Mouse (Mus musculus) heart, postnatal 0 days (tissue): ENCODE results near the gene Heg1. TPM values are rescaled to one million over a fixed set of nuclear protein-coding genes. Genes with fewer than 3 reads are reported as not detected.

Source experiments
- ATAC-seq: fragments of 200-750 bp; cut with Nextera tagmentation; 2 replicates; pipeline ENCODE4 v1.8.0; 2017; ENCODE audit warnings: low read depth, moderate number of reproducible peaks, moderate library complexity; ENCODE audit not compliant: insufficient read depth
- DNase-seq: peaks from one replicate; pipeline ENCODE4 v3.0.0-alpha.2; 2016; ENCODE audit warnings: low spot score
- H3K27ac ChIP-seq: fragments of 300-500 bp; sonication (generic); 2 replicates; pipeline ENCODE4 v1.5.1; 2014; ENCODE audit warnings: low read depth, mild to moderate bottlenecking
- H3K27me3 ChIP-seq: fragments of 300-500 bp; sonication (generic); 2 replicates; pipeline ENCODE4 v1.6.1; 2014; ENCODE audit warnings: low read length, mixed read lengths; ENCODE audit not compliant: control insufficient read depth, insufficient read depth
- H3K36me3 ChIP-seq: fragments of 300-500 bp; sonication (generic); replicated peaks from 2 replicates; pipeline ENCODE4 v1.6.1; 2014; ENCODE audit warnings: low read length, mixed read lengths; ENCODE audit not compliant: control insufficient read depth, insufficient read depth
- H3K4me1 ChIP-seq: fragments of 300-500 bp; sonication (generic); 2 replicates; pipeline ENCODE4 v1.6.1; 2014; ENCODE audit warnings: antibody characterized with exemption; ENCODE audit not compliant: control insufficient read depth, insufficient read depth
- H3K4me2 ChIP-seq: fragments of 300-500 bp; sonication (generic); 2 replicates; pipeline ENCODE4 v1.6.1; 2014; ENCODE audit warnings: low read depth, mild to moderate bottlenecking, low read length, moderate library complexity
- H3K4me3 ChIP-seq: fragments of 300-500 bp; sonication (generic); 2 replicates; pipeline ENCODE4 v1.5.1; 2014; ENCODE audit warnings: low read depth, low read length
- H3K9ac ChIP-seq: fragments of 300-500 bp; sonication (generic); replicated peaks from 2 replicates; pipeline ENCODE4 v1.6.1; 2014; ENCODE audit warnings: low read depth, low read length, mixed read lengths
- H3K9me3 ChIP-seq: fragments of 300-500 bp; sonication (generic); replicated peaks from 2 replicates; pipeline ENCODE4 v1.6.1; 2016; ENCODE audit warnings: low read length; ENCODE audit not compliant: control insufficient read depth
- CTCF ChIP-seq: IDR thresholded peaks from 2 replicates; pipeline ENCODE4 v1.5.1; 2016; ENCODE audit warnings: antibody characterized with exemption, control low read depth, low read depth
- EP300 ChIP-seq: IDR thresholded peaks from 2 replicates; pipeline ENCODE4 v1.6.1; 2016; ENCODE audit warnings: antibody characterized with exemption, low read depth
- WGBS: fragments of 180-500 bp; shearing (Covaris S2); extraction: QIAGEN DNeasy Blood & Tissue Kit; methylation state at CpG from one replicate; pipeline ENCODE4 v1.1.7; 2014; 5-methylcytosine and 5-hydroxymethylcytosine counted together
- polyA plus RNA-seq: library from polyadenylated mRNA; unstranded; fragments of >200 nt; fragmentation: Nextera tagmentation; extraction: Ambion mirVana; gene quantifications from 2 replicates; pipeline ENCODE4 v1.2.1, GENCODE M21; 2015
- total RNA-seq: library from RNA; depleted of rRNA; stranded (reverse); fragments of >200 nt; gene quantifications from 2 replicates; pipeline ENCODE4 v1.2.3, GENCODE M21; 2014; ENCODE audit warnings: low replicate concordance

The Heg1 gene
- total and polyA plus RNA-seq, 2 experiments from 2014 or later: 28.7 to 93.7 TPM

- no peak for TF ChIP-seq EP300
- no peak for TF ChIP-seq CTCF
- Histone ChIP-seq H3K4me3 (no peak overlapping the region), H3K27ac (no peak overlapping the region), H3K9me3 (no peaks in the 10 kb centered on the region), H3K4me2 (no peak overlapping the region), H3K4me1 (no peaks in the 10 kb centered on the region), H3K27me3 (no peaks in the 10 kb centered on the region), H3K9ac (no peak overlapping the region), H3K36me3 (peaks cover 87% of the 10 kb centered on the region)
- ATAC-seq (no peak), DNase-seq (no peak)
- 86% methylated on average over 7 of the region's 7 CpGs for WGBS
Measured at GRCm38 (mm10) chr16:33726892-33727291, 42.7 kb downstream of the Heg1 start.

DNA sequence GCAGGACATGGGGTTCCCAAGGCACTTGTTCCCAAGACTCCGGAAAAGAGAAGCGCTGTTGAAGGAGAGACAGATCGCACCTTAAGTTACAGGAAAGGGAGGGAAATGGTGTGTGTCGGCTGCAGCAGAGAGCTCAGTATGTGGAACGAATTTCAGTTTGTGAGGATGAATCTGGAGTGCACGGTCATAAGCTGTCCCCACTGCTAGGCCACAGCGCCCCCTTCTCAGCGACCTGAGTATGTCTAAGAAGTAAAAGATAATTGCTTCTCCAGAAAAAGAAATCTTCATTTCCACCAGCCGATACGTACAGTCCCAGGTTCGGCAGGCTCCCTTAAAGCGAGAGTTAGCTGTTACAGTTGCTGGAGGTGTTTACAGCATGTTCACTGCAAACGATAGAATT lies 44.3 kb downstream of the Heg1 start:
- Histone ChIP-seq H3K9ac (no peak overlapping the region), H3K4me3 (no peak overlapping the region), H3K36me3 (peaks cover 85% of the 10 kb centered on the region), H3K4me2 (no peak overlapping the region), H3K27ac (no peak overlapping the region), H3K27me3 (no peaks in the 10 kb centered on the region), H3K4me1 (peaks cover 5% of the 10 kb centered on the region; the same call in 1 of the 2 replicates), H3K9me3 (no peaks in the 10 kb centered on the region)
- TF ChIP-seq CTCF: no peak
- no peak for TF ChIP-seq EP300
- no peak for ATAC-seq
- DNase-seq: no peak
- WGBS: 81% methylated on average over 13 of the region's 13 CpGs

DNA sequence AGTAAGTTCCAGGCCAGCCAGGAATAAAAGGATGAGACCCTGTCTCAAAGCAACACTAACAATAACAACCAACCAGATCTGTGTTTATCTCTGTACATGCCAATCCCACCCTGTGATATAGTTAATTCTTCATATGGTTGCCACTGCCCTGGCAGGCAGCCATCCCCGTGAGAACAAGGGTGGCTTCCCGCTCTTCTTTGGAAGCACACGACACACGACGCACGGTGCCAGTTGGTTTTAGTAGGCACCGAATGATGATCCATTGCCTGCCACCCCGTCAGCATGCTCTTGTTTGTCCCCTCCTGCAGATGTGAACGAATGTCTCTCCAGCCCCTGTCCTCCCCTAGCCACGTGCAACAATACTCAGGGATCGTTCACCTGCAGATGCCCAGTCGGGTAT lies 47.1 kb downstream of the Heg1 start:
- Histone ChIP-seq H3K4me1 (peaks cover 5% of the 10 kb centered on the region; the same call in 1 of the 2 replicates), H3K9me3 (no peaks in the 10 kb centered on the region), H3K9ac (no peak overlapping the region), H3K27ac (no peak overlapping the region), H3K36me3 (peaks cover 82% of the 10 kb centered on the region), H3K27me3 (no peaks in the 10 kb centered on the region), H3K4me2 (no peak overlapping the region), H3K4me3 (no peak overlapping the region)
- DNase-seq (no peak), ATAC-seq (no peak)
- 69% methylated on average over 12 of the region's 12 CpGs for WGBS
- no peak for TF ChIP-seq CTCF
- no peak for TF ChIP-seq EP300

DNA sequence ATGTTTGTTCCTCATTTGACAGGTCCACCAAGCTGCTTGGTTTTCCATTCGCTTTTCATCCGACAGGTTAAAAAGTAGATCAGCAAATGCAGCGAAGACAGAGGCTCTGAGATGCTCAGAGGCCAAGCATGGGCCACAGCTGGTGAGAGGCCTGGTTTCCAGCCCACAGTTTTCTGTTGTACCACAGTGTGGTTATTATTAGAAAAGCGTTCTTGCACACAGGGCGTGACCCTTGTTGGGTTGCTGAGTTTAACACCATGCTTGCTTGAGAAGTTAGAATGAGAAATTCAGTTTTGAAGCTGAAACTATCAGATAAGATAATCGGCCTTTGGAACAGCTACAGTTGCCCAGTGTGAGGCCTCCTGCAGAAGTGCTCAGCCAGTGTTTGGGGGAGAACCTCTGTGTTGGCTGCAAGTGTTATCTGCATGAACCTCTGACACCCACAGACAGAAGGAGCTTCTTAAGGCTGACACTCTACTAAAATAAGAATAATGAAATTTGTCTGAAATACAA lies 48.1 kb downstream of the Heg1 start:
- Histone ChIP-seq H3K4me3 (no peak overlapping the region), H3K27ac (no peak overlapping the region), H3K9me3 (no peaks in the 10 kb centered on the region), H3K36me3 (peaks cover 82% of the 10 kb centered on the region), H3K9ac (no peak overlapping the region), H3K4me1 (peaks cover 5% of the 10 kb centered on the region; the same call in 1 of the 2 replicates), H3K4me2 (no peak overlapping the region), H3K27me3 (no peaks in the 10 kb centered on the region)
- TF ChIP-seq EP300: no peak
- TF ChIP-seq CTCF: no peak
- peak; percentile 39 for DNase-seq
- WGBS: 36% methylated on average over 6 of the region's 6 CpGs
- no peak for ATAC-seq

DNA sequence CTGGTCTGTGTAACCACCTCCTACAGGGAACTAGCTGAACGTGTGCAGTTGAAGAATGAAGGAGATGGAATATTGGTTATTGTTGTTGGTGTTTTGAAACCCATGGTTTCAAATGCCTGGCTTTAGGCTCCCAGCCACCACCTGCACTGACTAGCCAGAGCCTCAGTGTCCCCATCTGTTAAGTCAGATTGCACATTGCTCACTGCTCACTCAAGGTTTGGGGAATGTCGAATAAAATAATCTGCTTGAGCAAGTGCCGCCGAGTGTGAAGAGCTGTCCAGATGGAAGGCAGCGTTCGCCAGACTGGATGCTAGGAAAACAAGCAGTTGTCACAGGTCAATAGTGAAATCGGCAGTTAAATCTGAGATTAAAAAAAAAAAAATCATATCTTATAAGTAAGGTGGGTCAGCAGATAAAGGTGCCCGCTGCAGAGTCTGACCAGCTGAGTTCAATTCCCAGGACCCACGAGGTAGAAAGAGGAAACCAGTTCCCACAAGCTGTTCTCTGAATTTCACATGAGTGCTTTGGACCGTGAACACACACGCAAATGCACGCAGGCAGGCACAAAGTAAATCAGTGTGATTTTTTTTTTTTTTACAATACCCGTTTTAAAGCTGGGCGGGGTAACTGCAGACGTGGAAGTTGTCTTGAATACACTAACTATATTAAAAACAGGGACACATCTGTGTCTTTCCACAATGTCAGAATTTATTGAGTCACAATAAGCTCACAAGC lies 48.8 kb downstream of the Heg1 start:
- peaks cover 5% of the 10 kb centered on the region; the same call in 1 of the 2 replicates for H3K4me1 ChIP-seq
- ATAC-seq (no peak), DNase-seq (no peak)
- H3K4me2 ChIP-seq: no peak overlapping the region
- peaks cover 83% of the 10 kb centered on the region for H3K36me3 ChIP-seq
- H3K27ac ChIP-seq: no peak overlapping the region
- no peak for TF ChIP-seq CTCF
- no peak for TF ChIP-seq EP300
- H3K9ac ChIP-seq: no peak overlapping the region
- no peak overlapping the region for H3K4me3 ChIP-seq
- H3K27me3 ChIP-seq: no peaks in the 10 kb centered on the region
- no peaks in the 10 kb centered on the region for H3K9me3 ChIP-seq
- WGBS: 81% methylated on average over 15 of the region's 15 CpGs
